Mouse (Mus musculus): Measurements from ENCODE around the gene Nectin2. TPM values are rescaled to one million over a fixed set of nuclear protein-coding genes. Genes with fewer than 3 reads are reported as not detected.
A peak's percentile ranks its signal among the peaks of the same experiment; 100 is the strongest.

Nectin2 gene
- total RNA-seq, 1 experiment from 2014 or later, result 90.1 TPM

- no peak for DNase-seq
Observed at GRCm38 (mm10) chr7:19769434-19770374, 19.4 kb upstream of the Nectin2 start.

DNA sequence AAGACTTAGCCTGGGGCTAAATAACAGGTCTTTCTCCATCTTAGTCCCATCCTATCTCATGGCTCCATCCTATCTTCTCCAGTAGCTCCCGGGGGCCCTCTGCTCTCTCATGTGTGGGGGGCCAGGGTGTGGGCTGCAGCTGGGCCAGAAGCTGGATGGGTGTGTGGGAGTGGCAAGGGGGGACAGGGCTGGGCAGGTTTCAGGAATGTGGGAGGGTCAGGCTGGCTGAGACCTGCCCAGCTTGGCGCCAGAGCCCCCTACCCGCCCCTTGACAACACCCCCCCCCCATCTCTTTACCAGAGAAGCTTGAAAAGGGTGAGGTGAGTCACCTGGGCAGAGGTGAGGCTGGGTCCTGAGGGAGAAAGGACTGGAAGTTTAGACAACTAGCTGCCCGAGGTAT lies 18.7 kb upstream of the Nectin2 start:
- no peak for DNase-seq

DNA sequence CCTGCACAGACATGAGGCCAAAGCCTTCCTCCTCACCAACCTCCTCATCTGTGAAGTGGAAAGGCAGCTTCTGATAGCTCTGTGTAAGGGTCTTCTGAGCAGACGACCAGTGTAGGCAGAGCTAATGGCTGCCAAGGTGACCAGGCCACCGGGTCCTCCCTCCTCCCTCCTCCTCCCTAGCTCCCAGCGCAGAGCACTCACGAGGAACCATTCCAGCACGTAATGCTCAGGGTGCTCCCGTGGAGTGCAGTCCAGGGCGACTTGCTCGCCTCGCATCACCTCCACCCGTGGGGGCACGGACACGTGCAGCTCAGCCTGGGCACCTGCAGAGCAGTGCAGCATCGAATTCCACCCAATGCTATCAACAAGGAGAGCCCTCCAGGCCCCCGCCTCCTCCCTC lies 18.0 kb upstream of the Nectin2 start:
- no peak for DNase-seq

DNA sequence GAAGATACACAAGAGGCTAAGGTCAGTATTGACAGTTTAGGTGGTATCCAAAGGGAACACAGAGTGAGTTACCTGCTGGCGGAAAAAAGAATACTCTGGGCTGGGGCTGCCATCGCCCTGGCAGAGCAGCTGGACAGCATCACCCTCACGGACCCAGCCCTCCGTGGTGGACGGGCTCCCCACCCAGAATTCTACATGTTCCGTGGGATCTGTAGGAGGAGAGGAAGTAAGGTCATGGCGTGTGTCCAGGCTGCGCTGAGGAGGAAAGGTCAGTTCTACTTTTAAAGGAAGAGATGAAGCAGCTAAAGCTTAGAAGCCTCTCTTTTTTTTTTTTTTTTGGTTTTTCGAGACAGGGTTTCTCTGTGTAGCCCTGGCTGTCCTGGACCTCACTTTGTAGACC lies 14.3 kb upstream of the Nectin2 start:
- no peak for DNase-seq

DNA sequence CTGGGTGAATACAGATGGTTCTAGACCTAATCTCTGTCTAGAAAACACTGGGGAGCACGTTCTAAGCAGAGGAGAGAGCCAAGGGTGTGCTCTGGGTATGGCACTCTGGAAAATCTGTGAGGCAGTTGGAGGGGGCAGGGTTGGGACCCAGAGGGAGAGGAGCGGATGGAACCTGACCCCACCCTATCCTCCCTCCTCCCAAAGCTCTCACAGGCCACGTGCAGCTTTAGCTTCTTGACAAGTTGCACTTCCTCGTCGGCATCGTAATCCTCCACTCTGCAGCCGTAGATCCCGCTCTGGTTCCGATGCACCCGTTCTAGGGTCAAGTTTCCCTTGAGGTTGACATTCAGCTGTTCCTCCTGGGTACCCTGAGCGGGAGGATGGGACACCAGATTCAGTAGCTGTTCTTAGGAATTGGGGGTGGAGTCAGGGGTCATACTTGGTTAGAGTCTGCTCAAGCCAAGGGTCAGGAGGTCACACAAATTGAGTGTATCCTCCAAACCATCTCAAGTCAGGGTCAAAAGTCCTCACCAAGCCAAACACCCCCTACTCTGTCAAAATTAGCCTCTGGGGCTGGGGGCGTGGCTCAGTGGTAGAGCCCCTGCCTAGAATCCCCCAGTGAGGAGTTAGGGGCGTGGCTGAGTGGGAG lies 13.7 kb upstream of the Nectin2 start:
- DNase-seq, result no peak

DNA sequence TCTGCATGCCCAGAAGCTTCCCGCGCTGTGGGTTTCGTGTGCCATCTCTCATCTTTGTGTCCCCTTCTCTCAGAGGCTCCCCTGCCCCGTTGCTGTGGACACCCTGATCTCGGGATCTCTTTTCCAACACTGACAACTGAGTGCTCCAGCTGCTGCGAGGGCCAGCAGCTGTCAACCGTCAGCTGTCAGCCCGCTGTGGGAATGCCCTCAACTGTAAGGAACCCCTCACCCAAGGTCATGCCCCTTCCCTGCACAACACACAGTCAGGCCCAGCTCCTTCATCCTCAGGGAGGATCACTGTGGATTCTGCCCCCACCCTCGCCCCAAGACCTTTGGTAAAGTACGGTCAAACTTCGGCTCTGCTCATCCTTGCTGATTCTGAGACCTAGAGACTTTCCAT lies 12.0 kb upstream of the Nectin2 start:
- DNase-seq, result no peak

- no peak for DNase-seq
Observed at GRCm38 (mm10) chr7:19760021-19760420, 9.7 kb upstream of the Nectin2 start.

GRCm38 (mm10) chr7:19758623-19759022 lies 8.3 kb upstream of the Nectin2 start:
- DNase-seq, result no peak

DNA sequence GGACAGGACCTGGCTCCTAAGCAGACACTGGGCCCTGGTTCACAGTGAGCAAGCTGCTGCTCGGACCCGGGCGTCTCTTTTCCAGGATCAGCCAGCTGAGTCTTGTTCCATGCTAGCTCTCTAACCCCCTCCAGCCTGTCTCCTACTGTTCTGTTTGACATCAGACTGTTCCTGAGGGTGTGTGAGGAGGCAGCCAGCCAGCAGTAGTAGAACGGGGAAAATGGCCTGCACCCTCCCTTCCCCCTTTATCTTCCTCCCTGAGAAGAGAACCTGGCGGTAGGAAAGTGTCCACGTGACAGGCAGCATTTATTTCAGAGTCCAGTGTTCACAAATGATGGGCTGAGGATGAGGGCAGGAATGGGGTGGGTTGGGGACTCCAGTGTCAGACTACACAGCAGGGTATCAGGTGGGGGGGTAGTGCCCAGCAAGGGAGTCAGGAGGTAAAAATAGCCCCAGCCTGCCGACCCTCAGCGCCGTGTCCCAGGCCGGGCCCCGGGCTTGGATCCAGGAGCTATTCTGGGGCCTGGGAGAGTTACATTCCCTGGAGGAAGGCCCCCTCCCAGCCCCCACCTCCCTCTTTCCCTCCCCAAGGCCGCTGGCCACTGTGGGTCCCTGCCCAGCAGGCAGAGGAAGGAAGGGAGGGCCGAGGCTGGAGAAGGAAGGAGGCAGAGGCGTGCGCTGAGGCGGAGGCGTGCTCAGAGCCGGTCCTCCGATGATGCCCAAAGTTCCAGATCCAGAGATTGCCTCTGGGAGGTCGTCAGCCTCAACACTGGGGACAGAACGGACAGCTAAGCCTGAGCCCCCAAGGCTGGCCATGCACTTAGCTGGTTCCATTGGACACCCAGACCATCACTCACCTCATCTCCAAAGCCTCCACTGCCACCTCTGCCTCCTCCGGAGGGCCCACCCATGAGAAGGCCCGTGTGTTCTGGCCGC lies 5.8 kb upstream of the Nectin2 start:
- DNase-seq, result peak; percentile 77

DNA sequence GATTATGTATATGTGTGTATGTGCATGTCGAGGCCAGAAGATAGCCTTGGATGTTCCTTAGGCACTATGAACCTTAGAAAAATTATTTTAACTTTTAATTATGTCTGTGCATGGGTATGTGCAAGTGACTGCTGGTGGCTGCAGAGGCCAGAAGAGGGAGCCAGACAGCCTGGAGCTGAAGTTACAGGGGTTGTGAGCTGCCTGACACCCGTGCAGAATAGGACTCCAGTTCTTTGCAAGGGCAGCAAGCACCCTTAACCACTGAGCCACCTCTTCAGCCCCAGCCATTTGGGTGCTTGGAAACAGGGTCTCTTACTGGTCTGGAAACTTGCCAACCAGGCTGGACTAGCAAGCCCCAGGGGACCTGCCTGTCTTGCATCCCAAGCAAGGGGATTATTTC lies 4.7 kb upstream of the Nectin2 start:
- DNase-seq, result no peak

DNA sequence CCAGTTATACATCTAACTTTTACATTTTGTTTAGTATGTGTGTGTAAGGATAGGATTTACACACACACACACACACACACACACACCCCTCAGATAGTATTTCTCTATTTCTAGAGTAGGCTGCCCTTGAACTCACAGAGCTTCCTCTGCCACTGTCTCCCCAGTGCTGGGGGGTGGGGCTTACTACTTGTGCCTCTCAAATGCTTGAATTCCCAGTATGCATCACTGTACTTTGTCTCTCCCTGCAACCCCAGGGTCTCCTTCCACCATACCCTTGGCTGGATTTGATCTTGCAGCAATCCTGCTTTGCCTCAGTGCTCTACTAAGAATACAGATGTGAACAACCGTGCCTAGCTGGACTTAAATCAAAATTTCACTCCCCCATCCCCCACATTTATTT lies 3.8 kb upstream of the Nectin2 start:
- DNase-seq, result no peak

DNA sequence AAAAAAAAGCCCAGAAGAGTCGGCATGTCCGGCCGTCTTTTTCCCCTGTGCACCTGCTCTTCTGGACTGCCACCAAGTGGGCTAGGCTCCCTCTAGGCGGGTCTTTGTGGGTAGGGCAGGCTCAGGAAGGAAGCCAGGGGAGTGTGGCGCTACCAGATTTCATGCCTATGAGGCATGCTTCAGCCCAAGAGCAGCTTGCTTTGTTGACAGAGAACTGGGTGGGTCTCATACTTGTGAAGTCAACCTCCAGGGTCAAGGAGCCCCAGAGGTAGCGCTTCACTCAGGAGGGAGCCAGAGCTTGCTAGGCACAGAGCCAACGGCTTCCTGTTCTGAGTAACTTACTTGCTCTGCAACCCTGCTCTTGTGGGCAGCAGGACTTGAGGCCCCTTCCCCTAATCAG lies 3.3 kb upstream of the Nectin2 start:
- no peak for DNase-seq

- DNase-seq, result no peak
Observed at GRCm38 (mm10) chr7:19752652-19753051, 2.4 kb upstream of the Nectin2 start.

- no peak for DNase-seq
Observed at GRCm38 (mm10) chr7:19751070-19751383, 744 bp upstream of the Nectin2 start.

DNA sequence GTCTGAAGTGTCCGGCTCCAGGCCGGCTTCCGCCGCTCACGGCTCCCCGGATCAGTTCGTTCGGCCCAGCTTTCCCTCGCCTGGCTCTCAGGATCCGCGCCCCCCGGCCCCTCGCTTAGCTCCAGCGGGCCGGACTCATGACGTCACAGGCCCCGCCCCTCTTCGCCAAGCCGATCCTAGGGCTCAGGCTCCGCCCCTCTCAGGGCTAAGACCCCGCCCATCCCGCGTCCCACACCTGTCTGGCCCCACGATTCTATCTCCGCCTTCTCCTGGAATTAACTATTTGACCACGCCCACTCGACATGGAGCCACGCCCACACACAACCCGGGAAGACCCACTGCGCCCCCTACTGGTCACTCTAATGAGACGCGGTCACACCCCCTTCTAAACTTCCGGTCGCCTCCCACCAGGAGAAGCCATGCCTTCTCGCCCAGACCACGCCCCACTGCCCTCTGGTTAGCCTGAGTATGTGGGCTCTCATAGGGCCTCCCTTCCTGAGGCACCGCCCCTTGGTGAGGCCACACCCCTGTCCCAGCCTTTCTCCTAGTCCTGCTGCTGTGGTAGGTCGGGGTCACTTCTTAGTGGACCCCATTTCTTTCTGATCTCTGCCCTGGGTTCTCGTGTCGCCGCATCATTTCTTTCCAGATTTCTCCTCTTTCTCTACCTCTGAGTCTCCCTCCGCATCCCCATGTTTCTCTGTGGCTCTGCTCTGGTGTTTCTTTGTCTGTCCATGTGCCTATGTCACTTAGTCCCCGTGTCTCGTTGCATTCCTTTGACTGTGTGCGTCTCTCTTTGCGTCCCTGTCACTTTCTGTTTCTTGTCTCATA lies 680 bp downstream of the Nectin2 start:
- peak; percentile 99 for DNase-seq

GRCm38 (mm10) chr7:19748219-19749195 lies 1.8 kb downstream of the Nectin2 start:
- DNase-seq, result peak; percentile 60

DNA sequence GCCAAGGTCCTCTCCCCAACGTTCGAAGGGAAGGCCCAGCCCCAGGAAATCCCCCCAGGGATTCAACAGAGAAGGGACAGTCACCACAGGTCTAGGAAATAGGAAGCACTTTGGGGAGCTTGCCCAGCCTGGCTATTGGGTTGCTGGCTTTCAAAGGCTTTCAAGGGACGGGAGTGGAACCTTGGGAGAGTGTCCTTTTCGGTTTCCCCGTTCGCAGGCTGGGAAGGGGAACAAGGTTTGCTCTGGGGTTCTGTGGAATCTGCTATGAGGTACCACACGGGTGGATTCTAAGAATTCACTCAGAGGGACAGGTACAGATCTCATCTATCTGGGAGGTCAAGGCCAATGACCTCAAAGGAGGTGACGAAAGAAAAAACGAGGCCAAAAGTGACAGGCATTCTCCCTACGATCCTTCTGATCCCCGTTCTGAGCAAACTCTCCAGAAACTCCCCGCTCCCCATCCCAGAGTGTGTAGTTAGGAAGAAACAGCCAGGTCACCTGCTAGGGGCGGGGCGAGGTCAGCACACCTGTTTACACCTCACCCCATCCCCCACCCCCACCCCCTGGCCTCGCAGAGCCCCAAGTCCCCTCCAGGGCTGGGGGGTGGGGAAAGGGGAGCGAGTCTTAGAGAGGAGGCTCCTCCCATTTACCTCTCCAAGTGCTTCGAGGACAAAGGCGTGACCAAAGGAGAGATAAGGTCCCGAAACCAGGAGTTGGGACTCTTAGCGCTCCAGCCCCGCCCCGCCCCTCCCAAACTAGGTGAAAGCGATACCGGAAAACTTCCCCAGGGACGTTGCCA lies 2.7 kb downstream of the Nectin2 start:
- DNase-seq, result peak; percentile 57

DNA sequence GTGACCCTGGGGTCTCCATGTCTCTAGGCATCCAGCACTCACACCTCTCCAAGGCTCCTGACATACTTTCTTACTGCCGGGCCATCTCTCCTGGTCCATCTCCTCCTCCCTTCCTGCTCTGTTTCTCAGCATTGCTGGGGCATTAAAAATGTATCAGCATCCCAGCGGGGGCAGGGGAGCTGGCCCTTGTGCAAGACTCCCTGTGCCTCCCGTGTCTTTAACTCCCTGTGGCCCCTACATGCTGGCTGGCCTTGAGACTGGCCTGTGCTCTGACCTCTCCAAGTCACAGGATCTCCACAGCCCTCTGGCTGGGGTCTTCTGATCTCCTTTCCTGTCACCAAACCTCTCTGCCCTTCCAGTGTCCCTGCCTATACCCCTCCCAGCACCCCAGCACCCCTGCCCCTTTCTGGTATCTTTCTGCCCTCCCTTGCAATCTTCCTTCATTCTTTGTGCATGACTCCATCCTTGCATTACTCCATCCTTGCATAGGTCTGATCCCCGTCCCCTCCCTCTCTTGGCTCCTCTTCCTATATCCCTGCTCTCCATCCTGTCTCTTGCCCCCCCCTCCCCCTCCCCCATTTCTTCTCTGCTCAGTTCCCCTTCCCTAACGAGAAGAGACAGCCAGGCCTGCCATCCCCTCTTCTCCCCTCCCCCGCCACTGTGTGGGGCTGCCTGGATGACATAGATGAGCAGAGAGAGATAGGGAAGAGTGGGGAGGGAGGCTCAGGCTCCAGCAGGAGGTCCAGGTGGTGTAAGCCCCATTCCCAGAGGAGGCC lies 3.7 kb downstream of the Nectin2 start:
- DNase-seq, result no peak

DNA sequence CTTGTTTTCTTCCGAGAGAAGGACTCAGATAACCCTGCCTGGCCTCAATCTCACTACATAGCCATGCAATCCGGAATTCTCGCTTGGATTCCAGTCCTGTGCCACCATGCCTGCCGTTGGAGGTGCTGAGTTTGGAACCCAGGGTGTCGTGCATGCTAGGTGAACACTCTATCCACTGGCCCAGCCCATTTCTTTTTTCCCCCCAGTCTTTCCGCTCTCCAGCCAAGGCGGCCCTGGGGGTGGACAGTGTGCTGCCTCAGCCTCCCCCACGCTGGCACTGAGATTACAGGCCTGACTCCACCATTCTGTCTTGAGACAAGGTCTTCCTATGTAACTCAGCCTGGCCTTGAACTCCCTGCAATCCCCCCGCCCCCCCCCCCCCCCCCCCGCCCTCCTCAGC lies 4.3 kb downstream of the Nectin2 start:
- DNase-seq, result no peak
